Mouse (Mus musculus): ENCODE measurements at regions not wholly inside any gene's neighbourhood (a gene's known extent, or its start where the extent isn't known, plus 50 kb on each side); places are given as distances from the start of the nearest gene placed in this dataset.

- peak overlapping the region; percentile 26; the same call in 1 of the 2 replicates for H3K9ac ChIP-seq (ENCODE audit: low read depth, low read length)
- no peaks in the 10 kb centered on the region for H3K27me3 ChIP-seq (ENCODE audit: control insufficient read depth, insufficient read depth, low read depth, low read length)
- no peaks in the 10 kb centered on the region for H3K9me3 ChIP-seq (replicated peaks; ENCODE audit: control insufficient read depth, low read length, poor library complexity, severe bottlenecking)
- 5% methylated on average over 4 of the region's 4 CpGs for WGBS
- peaks cover 20% of the 10 kb centered on the region for H3K4me1 ChIP-seq (ENCODE audit: control insufficient read depth, insufficient read depth, low read length)
- H3K36me3 ChIP-seq (ENCODE audit: control insufficient read depth, insufficient read depth, low read length): no peaks in the 10 kb centered on the region
- H3K4me3 ChIP-seq (ENCODE audit: low read depth, low read length): peak overlapping the region; percentile 16
- peak; percentile 56 for ATAC-seq
- peak overlapping the region; percentile 40 for H3K4me2 ChIP-seq (ENCODE audit: low read length)
- no peak overlapping the region for H3K27ac ChIP-seq (ENCODE audit: low read length)
Observed at GRCm38 (mm10) chr14:48330965-48331622, 114.8 kb upstream of the Tmem260 start.

- Histone ChIP-seq H3K36me3 (ENCODE audit: control insufficient read depth, insufficient read depth, low read length) (no peaks in the 10 kb centered on the region), H3K9ac (ENCODE audit: low read depth, low read length) (no peak overlapping the region), H3K27me3 (ENCODE audit: control insufficient read depth, insufficient read depth, low read depth, low read length) (no peaks in the 10 kb centered on the region), H3K4me2 (ENCODE audit: low read length) (no peak overlapping the region), H3K4me3 (ENCODE audit: low read depth, low read length) (no peak overlapping the region), H3K27ac (ENCODE audit: low read length) (no peak overlapping the region), H3K9me3 (replicated peaks; ENCODE audit: control insufficient read depth, low read length, poor library complexity, severe bottlenecking) (no peaks in the 10 kb centered on the region), H3K4me1 (ENCODE audit: control insufficient read depth, insufficient read depth, low read length) (peaks cover 20% of the 10 kb centered on the region)
- WGBS: 80% methylated on average over 2 of the region's 2 CpGs
- ATAC-seq: no peak; the same call in 1 of the 2 replicates
Observed at GRCm38 (mm10) chr14:48331623-48332000, 114.3 kb upstream of the Tmem260 start.

DNA sequence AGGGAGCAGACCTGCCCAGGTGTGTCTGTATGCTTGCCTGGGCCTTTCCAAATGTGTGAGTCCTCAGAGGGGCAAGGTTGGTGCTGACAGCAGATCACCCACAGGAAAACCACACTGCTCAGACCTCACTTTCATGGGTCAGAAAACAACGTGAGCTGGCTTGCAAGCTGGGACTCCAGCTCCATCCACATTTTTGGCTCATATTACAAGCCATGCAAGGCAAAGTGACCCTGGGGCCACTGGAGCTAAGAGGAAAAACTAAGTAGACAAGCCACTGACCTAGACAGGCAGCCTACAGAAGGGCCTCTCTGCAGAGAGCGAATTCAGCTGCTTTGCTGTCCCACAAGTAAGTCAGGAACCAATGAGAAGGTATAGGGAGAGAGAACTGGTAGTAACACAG lies 113.7 kb upstream of the Tmem260 start:
- H3K27me3 ChIP-seq (ENCODE audit: control insufficient read depth, insufficient read depth, low read depth, low read length): peaks cover 3% of the 10 kb centered on the region; the same call in 1 of the 2 replicates
- H3K27ac ChIP-seq (ENCODE audit: low read length): no peak overlapping the region
- ATAC-seq: no peak
- no peak overlapping the region for H3K9ac ChIP-seq (ENCODE audit: low read depth, low read length)
- no peaks in the 10 kb centered on the region for H3K9me3 ChIP-seq (replicated peaks; ENCODE audit: control insufficient read depth, low read length, poor library complexity, severe bottlenecking)
- H3K4me1 ChIP-seq (ENCODE audit: control insufficient read depth, insufficient read depth, low read length): peaks cover 20% of the 10 kb centered on the region
- no peak overlapping the region for H3K4me2 ChIP-seq (ENCODE audit: low read length)
- no peaks in the 10 kb centered on the region for H3K36me3 ChIP-seq (ENCODE audit: control insufficient read depth, insufficient read depth, low read length)
- H3K4me3 ChIP-seq (ENCODE audit: low read depth, low read length): no peak overlapping the region
- 57% methylated on average over 2 of the region's 2 CpGs for WGBS

DNA sequence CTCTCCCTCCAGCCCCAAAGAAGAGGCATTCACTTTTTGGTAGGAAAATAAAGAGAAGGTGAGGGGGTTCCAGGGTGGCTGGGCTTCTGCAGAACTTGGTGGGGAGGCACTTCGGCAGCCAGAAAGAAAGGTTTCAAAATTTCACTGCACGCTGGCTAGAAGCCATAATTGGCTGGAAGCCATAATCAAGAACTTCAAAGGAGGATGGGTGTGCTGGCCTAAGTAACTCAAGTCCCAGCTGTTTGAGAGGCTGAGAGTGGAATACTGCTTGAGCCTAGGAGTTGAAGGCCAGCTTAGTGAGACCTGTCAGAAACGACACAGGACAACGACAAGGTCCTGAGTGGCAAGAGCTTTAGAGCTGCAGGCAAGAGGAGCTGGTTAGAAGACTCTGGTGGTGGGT lies 113.3 kb upstream of the Tmem260 start:
- Histone ChIP-seq H3K27ac (ENCODE audit: low read length) (no peak overlapping the region), H3K27me3 (ENCODE audit: control insufficient read depth, insufficient read depth, low read depth, low read length) (peaks cover 3% of the 10 kb centered on the region; the same call in 1 of the 2 replicates), H3K4me2 (ENCODE audit: low read length) (no peak overlapping the region), H3K4me3 (ENCODE audit: low read depth, low read length) (no peak overlapping the region), H3K36me3 (ENCODE audit: control insufficient read depth, insufficient read depth, low read length) (no peaks in the 10 kb centered on the region), H3K9ac (ENCODE audit: low read depth, low read length) (no peak overlapping the region), H3K9me3 (replicated peaks; ENCODE audit: control insufficient read depth, low read length, poor library complexity, severe bottlenecking) (no peaks in the 10 kb centered on the region), H3K4me1 (ENCODE audit: control insufficient read depth, insufficient read depth, low read length) (peaks cover 20% of the 10 kb centered on the region)
- no peak for ATAC-seq
- whole genome bisulfite sequencing: 51% methylated on average over 4 of the region's 4 CpGs

- Histone ChIP-seq H3K9me3 (replicated peaks; ENCODE audit: control insufficient read depth, low read length, poor library complexity, severe bottlenecking) (no peaks in the 10 kb centered on the region), H3K27me3 (ENCODE audit: control insufficient read depth, insufficient read depth, low read depth, low read length) (peaks cover 3% of the 10 kb centered on the region; the same call in 1 of the 2 replicates), H3K9ac (ENCODE audit: low read depth, low read length) (no peak overlapping the region), H3K36me3 (ENCODE audit: control insufficient read depth, insufficient read depth, low read length) (no peaks in the 10 kb centered on the region), H3K4me2 (ENCODE audit: low read length) (no peak overlapping the region), H3K4me3 (ENCODE audit: low read depth, low read length) (no peak overlapping the region), H3K27ac (ENCODE audit: low read length) (no peak overlapping the region), H3K4me1 (ENCODE audit: control insufficient read depth, insufficient read depth, low read length) (peaks cover 20% of the 10 kb centered on the region)
- 12% methylated on average over 8 of the region's 8 CpGs for WGBS
- ATAC-seq: no peak
Observed at GRCm38 (mm10) chr14:48334106-48334809, 111.7 kb upstream of the Tmem260 start.

DNA sequence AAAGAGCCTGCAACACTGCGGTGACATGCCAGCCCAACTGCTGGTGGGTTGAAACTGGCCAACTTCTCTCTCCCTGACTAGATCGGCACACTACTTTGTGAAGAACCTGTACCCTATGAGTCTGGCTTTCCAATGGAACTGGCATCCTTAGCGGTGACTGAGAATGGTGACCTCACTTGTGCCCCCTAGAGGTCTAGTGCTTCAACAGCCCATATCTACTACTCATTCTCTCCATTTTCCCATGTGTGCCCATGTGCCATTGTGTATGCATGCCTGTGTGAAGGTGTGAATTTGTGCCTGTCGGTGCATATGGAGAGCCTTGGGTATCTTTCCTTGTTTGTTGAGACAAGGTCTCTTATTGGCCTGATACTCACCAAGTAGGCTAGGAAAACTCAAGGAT lies 106.5 kb upstream of the Tmem260 start:
- Histone ChIP-seq H3K36me3 (ENCODE audit: control insufficient read depth, insufficient read depth, low read length) (no peaks in the 10 kb centered on the region), H3K4me3 (ENCODE audit: low read depth, low read length) (no peak overlapping the region), H3K27ac (ENCODE audit: low read length) (no peak overlapping the region), H3K4me2 (ENCODE audit: low read length) (no peak overlapping the region), H3K9me3 (replicated peaks; ENCODE audit: control insufficient read depth, low read length, poor library complexity, severe bottlenecking) (no peaks in the 10 kb centered on the region), H3K9ac (ENCODE audit: low read depth, low read length) (no peak overlapping the region), H3K4me1 (ENCODE audit: control insufficient read depth, insufficient read depth, low read length) (peaks cover 2% of the 10 kb centered on the region), H3K27me3 (ENCODE audit: control insufficient read depth, insufficient read depth, low read depth, low read length) (peaks cover 3% of the 10 kb centered on the region; the same call in 1 of the 2 replicates)
- 83% methylated on average over 4 of the region's 4 CpGs for WGBS
- no peak for ATAC-seq

- Histone ChIP-seq H3K4me1 (ENCODE audit: control insufficient read depth, insufficient read depth, low read length) (no peaks in the 10 kb centered on the region), H3K4me3 (ENCODE audit: low read depth, low read length) (no peak overlapping the region), H3K27ac (ENCODE audit: low read length) (no peak overlapping the region), H3K27me3 (ENCODE audit: control insufficient read depth, insufficient read depth, low read depth, low read length) (no peaks in the 10 kb centered on the region), H3K36me3 (ENCODE audit: control insufficient read depth, insufficient read depth, low read length) (no peaks in the 10 kb centered on the region), H3K4me2 (ENCODE audit: low read length) (no peak overlapping the region), H3K9me3 (replicated peaks; ENCODE audit: control insufficient read depth, low read length, poor library complexity, severe bottlenecking) (no peaks in the 10 kb centered on the region), H3K9ac (ENCODE audit: low read depth, low read length) (no peak overlapping the region)
- WGBS: 68% methylated on average over 7 of the region's 7 CpGs
- no peak for ATAC-seq
Observed at GRCm38 (mm10) chr14:48342944-48343343, 103.0 kb upstream of the Tmem260 start.

GRCm38 (mm10) chr14:48345956-48346355 lies 100.0 kb upstream of the Tmem260 start:
- Histone ChIP-seq H3K9me3 (replicated peaks; ENCODE audit: control insufficient read depth, low read length, poor library complexity, severe bottlenecking) (no peaks in the 10 kb centered on the region), H3K4me3 (ENCODE audit: low read depth, low read length) (no peak overlapping the region), H3K9ac (ENCODE audit: low read depth, low read length) (no peak overlapping the region), H3K36me3 (ENCODE audit: control insufficient read depth, insufficient read depth, low read length) (no peaks in the 10 kb centered on the region), H3K4me2 (ENCODE audit: low read length) (no peak overlapping the region), H3K27me3 (ENCODE audit: control insufficient read depth, insufficient read depth, low read depth, low read length) (no peaks in the 10 kb centered on the region), H3K4me1 (ENCODE audit: control insufficient read depth, insufficient read depth, low read length) (peaks cover 2% of the 10 kb centered on the region; the same call in 1 of the 2 replicates), H3K27ac (ENCODE audit: low read length) (no peak overlapping the region)
- 84% methylated on average over 7 of the region's 7 CpGs for WGBS
- ATAC-seq: no peak

DNA sequence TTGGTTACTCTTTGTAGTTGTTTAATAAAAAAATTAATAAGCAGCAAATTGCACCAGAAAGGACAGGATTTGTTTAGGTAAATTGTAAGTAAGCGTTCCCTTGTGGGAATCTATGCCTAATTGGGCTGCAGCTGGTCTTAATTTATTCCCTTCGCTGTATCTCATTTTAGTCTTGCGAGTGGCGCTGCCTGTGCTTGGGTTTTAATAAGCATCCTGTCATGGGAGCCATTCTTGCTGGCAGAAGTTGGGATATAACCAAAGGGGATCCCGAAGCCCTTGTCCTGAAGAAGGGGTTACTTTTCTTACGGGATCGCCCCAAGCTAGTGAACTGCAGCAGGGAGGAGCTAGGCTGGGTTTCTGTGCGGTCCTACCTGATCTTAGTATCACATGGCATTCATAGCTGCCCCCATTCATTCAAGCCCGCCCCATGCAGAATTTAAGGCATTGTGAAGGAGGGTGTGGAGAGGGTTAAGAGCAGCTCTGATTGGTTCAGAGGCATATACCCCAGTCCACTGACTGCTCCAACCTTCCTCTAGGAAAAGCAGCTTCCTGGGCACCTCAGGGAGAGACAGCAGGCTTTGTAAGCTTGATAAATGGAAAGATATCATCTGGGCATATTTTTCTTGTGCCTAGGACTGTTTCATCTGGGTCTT lies 96.4 kb upstream of the Tmem260 start:
- Histone ChIP-seq H3K4me1 (ENCODE audit: control insufficient read depth, insufficient read depth, low read length) (peaks cover 2% of the 10 kb centered on the region; the same call in 1 of the 2 replicates), H3K4me2 (ENCODE audit: low read length) (peak overlapping the region; percentile 28), H3K4me3 (ENCODE audit: low read depth, low read length) (no peak overlapping the region), H3K27ac (ENCODE audit: low read length) (no peak overlapping the region), H3K27me3 (ENCODE audit: control insufficient read depth, insufficient read depth, low read depth, low read length) (no peaks in the 10 kb centered on the region), H3K9me3 (replicated peaks; ENCODE audit: control insufficient read depth, low read length, poor library complexity, severe bottlenecking) (no peaks in the 10 kb centered on the region), H3K9ac (ENCODE audit: low read depth, low read length) (no peak overlapping the region), H3K36me3 (ENCODE audit: control insufficient read depth, insufficient read depth, low read length) (no peaks in the 10 kb centered on the region)
- 0 out of 2 replicates have a peak, but pooled peaks have one; percentile 32 for ATAC-seq
- WGBS: 48% methylated on average over 9 of the region's 9 CpGs

Measured in midbrain, embryonic 16.5 days (tissue).